Mouse (Mus musculus) left cerebral cortex, adult 8-10 months (tissue): Measurements from ENCODE around the gene Fuca1. TPM values are rescaled to one million over a fixed set of nuclear protein-coding genes. Genes with fewer than 3 reads are reported as not detected.
A peak's percentile ranks its signal among the peaks of the same experiment; 100 is the strongest.
"Not testable (repeated sequence)": the region's sequence is repeated elsewhere in the genome, so short reads cannot be mapped to it uniquely, and the experiment has no call there.

Experiments used
- DNase-seq, 2 experiments: peaks; one replicate each; pipeline ENCODE4 v3.0.0; 2022; ENCODE audit warnings: low spot score in 2 of 2
- total RNA-seq, 4 experiments: library from RNA; stranded (reverse); gene quantifications; 2 replicates each; pipeline ENCODE4 v1.2.4; 2022

The Fuca1 gene
- total RNA-seq, 4 experiments from 2014 or later, result 33.5 to 54.6 (median 51.0) TPM

GRCm38 (mm10) chr4:135922190-135922589, 1.7 kb downstream of the Fuca1 start:
- DNase-seq, result no peak

- DNase-seq, result no peak
Observed at GRCm38 (mm10) chr4:135924418-135924817, 3.9 kb downstream of the Fuca1 start.

- no peak for DNase-seq
Observed at GRCm38 (mm10) chr4:135925341-135925740, 4.8 kb downstream of the Fuca1 start.

GRCm38 (mm10) chr4:135926195-135926808, 5.8 kb downstream of the Fuca1 start:
- no peak for DNase-seq

DNA sequence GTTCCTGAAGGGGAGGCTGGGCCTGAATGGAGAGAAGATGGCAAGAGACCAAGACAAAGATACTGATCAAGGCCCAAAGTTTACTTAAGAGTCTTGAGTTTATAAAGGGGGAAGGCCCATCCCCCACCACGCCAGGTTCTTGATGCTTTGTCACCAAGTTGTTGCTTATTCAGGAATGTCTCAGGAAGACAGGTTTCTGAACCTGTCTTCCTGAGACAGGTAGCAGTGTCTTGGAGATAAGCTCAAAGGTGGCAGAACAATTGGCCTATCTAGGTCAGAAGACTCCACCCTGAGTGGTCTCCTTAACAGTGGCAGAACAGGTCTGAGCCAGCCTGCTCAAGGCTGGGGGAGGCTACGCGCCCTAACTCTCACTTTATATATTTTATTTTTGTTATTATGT, 6.3 kb downstream of the Fuca1 start:
- DNase-seq, result no peak

- DNase-seq, result no peak
Observed at GRCm38 (mm10) chr4:135928376-135928775, 7.8 kb downstream of the Fuca1 start.

GRCm38 (mm10) chr4:135929405-135929804, 8.9 kb downstream of the Fuca1 start:
- no peak for DNase-seq

- no peak for DNase-seq
Observed at GRCm38 (mm10) chr4:135929828-135930227, 9.3 kb downstream of the Fuca1 start.

- no peak for DNase-seq
Observed at GRCm38 (mm10) chr4:135930239-135930638, 9.7 kb downstream of the Fuca1 start.

- no peak for DNase-seq
Observed at GRCm38 (mm10) chr4:135931832-135932231, 11.3 kb downstream of the Fuca1 start.

DNA sequence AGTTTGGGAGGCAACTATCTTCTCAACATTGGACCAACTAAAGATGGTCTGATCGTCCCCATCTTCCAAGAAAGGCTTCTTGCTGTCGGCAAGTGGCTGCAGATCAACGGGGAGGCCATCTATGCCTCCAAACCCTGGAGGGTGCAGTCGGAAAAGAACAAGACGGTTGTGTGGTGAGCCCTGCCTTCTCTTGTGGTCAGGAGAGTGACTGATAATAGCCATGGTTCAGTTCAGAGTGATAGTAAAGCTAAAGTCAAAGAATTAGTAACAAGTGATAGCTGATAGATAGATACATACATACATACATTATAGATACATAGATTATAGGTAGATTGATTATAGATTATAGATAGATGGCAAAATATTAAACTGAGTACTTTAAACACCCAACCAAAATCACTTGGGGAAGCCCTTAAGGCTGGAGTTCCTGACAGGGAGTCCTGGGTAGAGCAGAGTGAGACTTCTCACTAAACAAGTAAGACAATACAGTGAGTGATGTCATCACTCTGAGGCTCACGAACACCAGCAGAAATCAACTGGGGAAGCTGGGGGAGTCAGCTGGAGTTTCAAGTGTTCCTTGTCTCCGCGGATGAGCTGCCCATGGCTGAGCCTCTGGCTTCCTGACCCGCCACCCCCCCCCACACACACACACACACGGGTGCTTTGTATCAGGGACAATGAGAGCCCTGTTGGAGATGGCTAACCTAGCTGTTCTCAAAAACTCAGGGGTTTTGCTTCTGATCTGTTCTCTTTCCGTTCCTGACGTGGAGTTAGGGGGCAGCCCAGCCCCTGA, 14.4 kb downstream of the Fuca1 start:
- no peak for DNase-seq

DNA sequence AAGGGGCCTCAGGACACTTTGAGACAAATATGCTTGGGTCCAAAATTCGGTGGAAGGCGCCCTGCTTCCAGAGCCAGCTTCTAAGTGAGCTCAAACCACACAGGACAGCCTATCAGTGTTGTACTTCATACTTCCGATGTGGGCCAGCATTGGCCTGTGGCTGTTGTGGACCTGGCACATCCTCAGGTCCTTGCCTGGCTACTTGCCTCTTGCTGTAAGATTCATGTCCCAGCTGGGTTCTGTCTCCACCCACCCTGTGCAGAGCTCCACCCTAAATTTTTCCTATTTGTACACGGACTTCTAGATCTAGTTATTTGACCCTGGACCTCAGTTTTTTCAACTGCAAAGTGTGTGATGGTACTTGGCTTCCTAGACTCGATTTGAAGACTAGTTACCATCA, 15.0 kb downstream of the Fuca1 start:
- no peak for DNase-seq

DNA sequence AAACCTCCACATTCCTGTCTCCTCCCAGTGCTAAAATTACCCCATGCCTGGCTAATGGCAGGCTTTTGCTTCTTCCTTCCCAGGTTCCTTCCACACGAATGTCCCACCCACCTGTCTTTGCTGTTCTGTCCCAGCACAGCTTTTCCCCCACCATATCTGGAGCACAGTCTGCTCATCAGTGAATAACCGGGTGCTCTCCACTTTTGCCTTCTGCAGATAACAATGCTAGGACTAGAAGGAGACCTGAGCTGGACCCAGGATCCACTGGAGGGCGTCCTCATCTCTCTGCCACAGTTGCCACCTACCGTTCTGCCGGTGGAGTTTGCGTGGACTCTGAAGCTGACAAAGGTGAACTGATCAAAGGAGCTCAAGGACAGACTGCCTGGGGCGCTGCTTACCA, 18.3 kb downstream of the Fuca1 start:
- DNase-seq, result no peak

GRCm38 (mm10) chr4:135941026-135941425, 20.5 kb downstream of the Fuca1 start:
- not testable (repeated sequence) for DNase-seq

GRCm38 (mm10) chr4:135942193-135942592, 21.7 kb downstream of the Fuca1 start:
- DNase-seq, result no peak

- DNase-seq, result no peak
Observed at GRCm38 (mm10) chr4:135943389-135943788, 22.9 kb downstream of the Fuca1 start.

GRCm38 (mm10) chr4:135945706-135946105, 25.2 kb downstream of the Fuca1 start:
- no peak for DNase-seq

DNA sequence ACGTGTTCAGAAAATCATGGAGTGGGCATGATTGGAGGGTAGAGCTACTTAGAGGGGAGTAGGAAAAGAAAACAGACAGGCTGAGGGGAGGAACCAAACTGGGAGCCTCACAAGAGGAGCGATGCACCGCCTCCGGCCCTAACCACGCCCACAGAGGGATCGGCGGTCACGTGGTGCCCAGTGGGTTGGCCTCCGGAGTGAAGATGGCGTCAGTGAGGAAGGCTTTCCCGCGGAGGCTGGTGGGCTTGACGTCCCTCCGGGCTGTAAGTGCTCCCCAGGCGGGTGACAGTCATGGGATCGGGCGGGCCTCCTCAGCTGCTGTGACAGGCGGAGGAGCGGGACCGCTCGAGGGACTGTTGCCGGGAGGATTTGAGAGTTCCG, 25.7 kb downstream of the Fuca1 start, which contains the start of gene Hmgcl:
Gene Hmgcl, plus strand, starts transcription at position 171 of the 381 bp plus-strand sequence.
- peak; percentile 85 to 92 for DNase-seq

DNA sequence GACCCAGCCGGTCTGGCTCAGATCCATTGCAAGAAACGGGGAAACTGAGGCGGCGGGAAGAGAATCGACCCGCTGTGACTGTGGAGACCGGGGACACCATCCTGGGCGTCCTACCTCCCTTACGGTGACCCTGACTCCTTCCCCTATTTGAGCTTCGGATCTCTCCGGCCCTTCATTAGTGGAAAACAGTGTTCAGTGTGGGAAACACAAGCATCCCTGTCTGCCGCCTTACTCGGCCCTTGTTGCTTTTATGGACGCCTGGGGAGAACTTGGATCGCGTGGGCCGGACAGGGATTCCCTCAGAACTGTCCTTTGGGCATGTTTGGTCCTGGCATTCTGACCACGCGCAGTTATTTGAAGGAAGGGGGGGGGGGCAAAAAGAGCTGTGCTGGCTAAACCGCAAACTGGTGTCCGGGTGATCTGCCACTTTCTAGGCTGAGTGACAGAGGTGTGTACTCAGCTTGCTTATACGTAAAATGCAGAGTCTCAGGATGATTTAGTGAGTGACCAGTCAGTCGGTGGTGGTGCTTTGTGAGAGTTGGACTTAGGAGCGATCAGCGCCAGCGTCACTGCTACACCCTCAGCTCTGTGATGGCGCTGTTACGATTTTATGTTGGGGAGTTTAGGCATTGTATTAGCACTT, 26.2 kb downstream of the Fuca1 start:
- DNase-seq, result no peak

GRCm38 (mm10) chr4:135948142-135948541, 27.6 kb downstream of the Fuca1 start:
- no peak for DNase-seq

DNA sequence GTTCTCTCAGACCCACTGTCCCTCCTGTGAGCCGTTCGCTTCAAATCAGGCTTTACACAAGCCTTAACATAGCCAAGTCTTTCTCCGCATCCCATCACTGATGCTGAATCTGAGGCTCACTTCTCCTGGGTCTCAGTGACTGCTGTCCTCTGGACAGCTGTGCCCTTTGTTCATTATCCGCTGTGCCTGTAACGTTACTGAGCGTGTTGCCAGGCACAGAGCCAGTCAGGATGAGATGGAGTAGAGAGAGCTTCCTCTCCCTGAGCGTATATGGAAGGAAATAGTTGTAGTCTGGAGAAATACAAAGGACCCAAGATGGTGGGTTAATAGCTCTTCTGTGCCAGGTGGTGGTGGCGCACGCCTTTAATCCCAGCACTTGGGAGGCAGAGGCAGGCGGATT, 28.9 kb downstream of the Fuca1 start:
- no peak for DNase-seq

DNA sequence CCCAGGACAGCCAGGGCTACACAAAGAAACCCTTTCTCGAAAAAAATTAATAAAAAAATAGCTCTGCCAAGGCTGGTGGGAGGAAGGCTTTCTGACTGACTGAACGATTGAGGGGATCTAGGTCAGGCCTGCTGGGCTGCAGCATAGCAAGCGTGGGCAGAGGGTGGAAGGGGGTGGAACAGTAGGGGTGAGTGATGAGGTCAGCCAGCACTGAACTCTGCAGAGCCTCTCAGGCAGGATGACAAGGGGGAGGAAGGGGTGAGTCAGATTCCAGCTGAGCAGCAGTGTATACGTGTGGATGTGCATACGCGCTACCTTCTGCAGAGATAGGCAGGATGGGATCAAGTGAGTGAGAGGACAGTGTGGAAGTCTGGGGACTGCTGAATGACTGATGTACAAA, 29.4 kb downstream of the Fuca1 start:
- DNase-seq, result no peak
